Mouse (Mus musculus) layer of hippocampus, adult 9-11 months (tissue): ENCODE results near the gene Hhat.

Experiments used
- DNase-seq: peaks from one replicate; pipeline ENCODE4 v3.0.0; 2022

The Hhat gene

DNA sequence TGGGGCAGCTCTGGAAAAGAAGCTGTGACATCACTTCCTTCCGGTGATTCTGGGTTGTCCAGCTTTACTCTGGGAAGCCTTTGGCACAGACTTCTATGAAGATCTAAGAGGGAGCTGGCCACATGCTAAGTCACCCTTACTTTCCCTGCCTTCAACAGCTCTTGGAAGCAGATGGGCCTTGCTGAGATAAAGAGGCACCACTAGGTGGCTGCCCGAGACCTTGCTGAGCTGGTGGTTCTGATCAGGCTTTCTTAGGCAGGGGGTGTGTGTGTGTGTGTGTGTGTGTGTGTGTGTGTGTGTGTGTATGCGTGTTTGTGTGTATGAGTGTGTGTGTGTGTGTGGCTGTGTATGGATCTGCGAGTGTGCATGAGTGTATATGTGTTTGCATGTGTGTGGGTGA lies 13.4 kb upstream of the Hhat start:
- DNase-seq = peak; percentile 57

DNA sequence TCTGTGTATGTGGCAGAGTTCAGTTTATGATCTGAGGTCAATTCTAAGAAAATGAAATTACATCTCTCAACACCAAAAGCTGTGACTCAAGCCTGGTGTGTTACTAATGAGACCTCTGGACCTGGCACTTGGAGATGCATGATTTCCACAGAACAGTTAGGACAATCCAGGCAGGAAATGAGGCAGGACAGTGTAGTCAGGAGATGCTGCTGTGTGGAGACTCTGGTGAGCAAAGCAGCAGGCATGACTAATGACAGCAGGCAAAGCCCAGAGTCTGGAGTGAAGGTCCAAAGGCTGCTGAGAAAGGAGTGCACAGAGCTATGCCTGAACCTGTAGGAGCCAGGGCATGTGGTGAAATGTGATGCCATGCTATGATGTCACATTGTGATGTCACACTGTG lies 10.2 kb upstream of the Hhat start:
- no peak for DNase-seq

DNA sequence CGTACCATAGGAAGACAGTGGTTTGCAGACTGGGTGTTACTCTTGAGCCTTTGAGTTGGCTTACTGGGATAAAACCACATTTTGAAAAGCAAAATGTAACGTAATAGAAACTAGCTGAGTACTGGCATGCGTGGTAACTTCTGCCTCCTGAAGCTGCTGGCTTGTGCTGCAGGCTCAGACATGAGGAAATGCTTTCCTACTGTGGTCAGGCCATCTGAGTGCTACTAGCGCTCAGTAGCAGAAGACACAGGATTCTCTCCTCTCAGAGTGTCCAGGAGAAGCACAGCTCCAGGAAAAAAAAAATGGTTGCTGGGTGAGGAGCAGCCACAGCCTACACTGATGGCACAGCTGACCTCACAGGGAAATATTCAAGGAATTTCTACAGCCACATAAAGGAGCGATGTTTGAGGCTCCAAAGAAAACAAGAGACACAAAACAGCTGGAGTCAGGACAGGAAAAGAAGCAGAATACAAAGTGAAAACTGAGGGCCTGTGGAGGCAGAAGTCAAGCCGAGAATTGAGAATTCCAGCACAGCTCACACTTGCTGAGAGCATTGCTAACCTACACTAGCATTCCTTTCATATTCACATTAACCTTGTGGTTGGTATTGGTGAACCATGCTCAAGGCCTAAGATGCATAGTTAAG lies 8.0 kb upstream of the Hhat start:
- no peak for DNase-seq

DNA sequence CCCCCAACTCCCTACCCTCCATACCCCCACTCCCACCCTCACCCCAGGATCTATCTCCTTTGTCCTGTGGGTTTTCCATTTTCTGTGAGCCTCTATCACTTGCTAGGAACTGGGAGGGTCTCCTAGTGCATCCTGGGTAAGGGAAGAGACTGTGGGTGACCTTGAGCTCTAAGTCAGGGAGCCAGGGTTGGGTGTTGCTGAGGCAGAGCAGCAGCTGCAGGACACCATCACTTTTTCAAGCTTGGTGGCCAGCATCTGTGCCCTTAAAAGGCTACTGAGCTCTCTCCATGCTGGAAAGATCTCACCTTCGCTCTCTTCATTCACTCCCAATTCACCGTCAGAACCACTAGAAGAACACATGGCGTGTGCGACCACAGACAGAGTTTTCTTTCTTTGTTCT lies 7.2 kb upstream of the Hhat start:
- DNase-seq = no peak

DNA sequence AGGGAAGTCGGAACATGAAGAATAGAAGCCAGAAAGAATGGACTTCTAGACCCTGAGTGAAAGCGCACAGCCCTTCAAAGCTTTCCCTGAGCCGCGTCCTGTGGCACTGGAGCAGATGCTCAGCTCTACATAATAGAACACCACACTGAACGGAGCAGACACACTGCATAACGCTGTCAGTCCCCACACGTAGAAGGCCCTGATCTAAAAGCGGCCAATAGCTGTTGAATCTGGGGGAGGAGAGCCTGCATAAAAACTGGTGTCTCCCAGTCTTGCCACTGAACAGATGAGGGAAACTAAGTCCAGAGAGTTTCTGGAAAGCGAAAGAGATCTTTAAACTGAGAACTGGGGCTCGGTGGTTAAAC lies 911 bp downstream of the Hhat start:
- peak; percentile 67 for DNase-seq

DNA sequence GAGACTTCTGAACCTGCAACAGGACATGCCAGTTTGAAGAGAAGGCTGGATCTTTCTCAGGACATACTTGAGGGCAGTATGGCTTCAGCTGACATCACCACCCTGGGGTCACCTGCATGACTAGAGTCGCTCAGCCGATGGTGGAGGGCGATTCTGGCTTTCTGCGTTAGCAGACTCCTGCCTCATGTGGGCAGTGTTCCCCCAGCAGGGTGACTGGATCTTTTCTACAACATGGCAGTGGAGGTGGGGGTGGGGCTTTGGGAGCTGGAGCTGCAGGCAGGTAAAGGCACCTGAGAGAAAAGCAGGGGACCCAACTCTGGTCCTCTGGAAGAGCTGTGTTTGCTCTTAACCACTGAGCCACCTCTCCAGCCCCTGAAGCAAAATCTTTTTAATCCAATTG lies 5.5 kb downstream of the Hhat start:
- DNase-seq = no peak

DNA sequence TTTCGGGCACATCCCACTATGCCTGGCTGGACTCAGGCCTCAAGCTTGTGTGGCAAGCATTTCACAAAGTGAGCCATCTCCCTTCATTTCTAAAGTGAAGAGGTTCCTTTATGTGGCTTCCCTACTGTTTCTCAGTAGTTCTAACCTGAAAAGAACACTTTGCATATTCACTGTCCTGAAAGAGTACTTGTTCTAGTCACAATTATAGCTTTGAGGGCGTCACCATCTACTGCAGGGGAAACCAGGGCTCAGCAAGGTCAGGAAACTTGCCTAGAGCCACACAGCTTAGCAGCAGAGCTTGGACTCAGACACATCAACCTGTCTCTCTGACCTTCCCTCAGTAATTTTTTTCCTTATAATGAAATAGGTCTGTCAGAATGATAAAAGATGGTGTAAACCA lies 6.5 kb downstream of the Hhat start:
- no peak for DNase-seq

DNA sequence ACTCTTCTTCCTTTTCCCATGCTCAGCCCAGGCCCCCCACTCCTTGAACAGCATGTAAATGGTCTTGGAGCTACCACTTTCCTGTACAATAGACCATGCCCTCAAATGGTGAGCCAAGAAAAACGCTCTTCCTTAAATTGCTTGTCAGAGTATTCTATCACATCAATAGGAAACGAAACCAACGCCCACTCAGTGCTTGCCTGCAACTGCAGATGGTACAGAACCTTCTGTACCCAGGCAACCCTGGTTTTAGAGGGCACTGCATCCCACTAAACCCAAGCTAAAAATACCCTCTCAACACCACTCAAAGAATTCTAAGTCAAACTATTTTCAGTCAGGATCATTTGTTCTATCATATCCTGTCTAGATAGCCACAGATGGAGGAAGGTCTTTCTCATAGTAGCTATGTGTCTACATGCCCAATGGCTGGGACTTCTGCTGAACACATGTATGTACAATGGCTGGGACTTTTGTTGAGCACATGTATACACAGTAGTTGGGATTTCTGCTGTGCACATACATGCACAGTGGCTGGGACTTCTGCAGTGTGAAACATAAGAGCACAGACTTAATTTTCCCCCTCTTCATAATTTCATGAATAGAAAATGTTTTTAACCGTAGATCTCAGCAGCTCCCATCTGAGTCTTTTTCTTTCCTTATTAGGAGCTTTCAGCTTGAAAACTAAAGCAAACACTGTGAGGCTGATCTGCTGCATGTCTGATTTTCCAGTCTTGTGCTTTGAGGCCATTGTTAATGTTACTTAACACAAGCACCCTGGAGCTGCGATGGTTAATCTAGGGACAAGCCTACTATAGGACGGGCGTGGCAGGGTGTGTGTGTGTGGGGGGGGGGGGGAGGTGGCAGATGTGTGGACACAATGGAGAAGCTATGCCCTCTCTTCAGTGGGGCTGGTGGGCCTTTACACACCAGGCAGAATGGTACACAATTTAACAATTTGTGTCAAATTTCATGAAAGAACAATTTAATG lies 7.8 kb downstream of the Hhat start:
- peak; percentile 80 for DNase-seq

DNA sequence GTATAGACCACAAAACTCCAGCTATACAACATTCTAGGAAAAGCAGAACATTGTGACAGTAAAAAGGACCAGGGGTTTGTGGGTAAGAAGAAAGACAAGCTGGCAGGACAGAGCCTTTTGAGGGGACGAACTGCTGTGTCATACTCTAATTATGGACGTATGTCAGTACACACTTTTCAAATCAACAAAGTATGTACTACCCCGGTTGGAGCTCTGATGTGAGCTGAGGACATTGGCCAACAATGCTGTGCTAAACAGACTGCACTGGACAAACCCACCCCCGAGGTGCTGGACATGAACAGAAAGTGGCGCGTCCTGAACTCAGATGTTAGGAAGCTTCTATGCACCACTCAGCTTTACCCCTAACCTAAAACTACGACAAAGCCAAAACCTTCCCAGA lies 14.3 kb downstream of the Hhat start:
- DNase-seq = no peak

DNA sequence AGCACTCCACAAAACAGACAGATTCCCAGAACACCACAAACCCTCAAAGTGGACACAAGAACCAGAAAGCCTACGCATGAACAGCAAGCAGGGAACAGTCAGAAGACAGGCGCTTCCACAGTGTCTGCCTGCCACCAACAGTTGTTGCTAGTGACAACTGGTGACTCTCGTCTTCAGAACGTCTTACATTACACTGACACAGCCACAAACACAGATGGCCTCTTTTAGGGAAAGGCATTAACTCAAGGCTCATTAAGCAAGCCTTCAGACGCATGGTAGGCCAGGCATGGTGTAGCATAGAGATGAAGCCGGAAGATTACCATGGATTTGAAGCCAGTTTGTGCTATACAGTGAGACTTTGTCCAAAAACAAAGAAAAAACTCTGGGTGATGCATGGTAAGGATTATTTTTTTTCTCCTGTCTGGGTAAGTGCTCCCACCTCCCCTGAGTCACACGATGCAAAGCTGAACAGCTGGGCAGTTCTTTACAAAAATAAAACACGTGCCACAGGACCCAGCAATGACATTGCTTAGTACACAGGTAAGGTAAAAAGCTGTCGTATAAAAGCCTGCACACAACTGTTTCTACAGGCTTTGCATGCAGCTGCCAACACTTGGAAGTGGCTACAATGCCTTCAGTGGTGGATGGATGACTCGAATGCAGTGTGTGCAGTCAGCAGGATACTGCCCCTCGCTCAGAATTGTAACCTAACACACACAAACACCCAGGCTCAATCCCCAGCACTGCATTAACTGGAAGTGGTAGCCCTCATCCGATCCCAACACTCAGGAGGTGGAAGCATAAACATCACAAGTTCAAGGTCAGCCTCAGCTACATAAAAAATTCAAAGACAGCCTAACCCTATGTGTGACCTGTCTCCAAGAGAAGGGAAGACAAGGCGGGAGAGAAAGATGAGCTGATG lies 15.1 kb downstream of the Hhat start:
- no peak for DNase-seq

DNA sequence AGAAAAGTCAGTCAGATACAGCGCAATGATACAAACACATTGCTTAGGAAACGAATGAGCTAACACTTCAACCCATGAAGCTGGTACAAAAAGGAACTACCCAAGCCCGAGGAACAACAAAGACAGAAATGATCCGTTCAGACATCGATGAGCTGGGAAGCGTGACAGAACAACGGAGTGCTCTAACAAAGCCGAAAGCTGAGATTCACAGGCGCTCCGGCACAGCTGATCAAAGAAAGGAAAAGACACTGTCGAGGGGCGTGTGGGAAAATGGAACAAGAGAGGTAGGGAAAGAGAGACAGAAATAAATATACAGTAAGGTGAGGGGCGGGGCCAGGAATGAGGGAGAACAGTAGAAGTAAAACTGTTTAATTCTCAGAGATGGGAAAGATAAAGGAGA lies 15.8 kb downstream of the Hhat start:
- no peak for DNase-seq

DNA sequence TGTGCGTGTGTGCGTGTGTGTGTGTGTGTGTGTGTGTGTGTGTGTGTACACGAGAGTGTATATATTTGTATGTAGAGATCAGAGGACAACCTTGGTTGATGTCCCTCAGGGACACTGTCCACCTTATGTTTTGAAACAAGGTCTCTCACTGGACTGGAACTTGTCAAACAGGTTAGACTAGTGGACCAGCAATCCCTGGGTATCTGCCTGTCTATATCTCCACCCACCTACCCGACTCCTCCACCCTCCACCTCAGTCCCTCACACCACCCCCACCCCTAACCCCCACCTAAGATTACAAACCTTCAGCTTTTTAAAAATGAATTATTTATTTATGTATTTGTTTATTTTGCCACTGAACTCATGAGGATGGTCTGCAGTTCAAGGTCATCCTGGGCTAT lies 16.8 kb downstream of the Hhat start:
- DNase-seq = no peak

DNA sequence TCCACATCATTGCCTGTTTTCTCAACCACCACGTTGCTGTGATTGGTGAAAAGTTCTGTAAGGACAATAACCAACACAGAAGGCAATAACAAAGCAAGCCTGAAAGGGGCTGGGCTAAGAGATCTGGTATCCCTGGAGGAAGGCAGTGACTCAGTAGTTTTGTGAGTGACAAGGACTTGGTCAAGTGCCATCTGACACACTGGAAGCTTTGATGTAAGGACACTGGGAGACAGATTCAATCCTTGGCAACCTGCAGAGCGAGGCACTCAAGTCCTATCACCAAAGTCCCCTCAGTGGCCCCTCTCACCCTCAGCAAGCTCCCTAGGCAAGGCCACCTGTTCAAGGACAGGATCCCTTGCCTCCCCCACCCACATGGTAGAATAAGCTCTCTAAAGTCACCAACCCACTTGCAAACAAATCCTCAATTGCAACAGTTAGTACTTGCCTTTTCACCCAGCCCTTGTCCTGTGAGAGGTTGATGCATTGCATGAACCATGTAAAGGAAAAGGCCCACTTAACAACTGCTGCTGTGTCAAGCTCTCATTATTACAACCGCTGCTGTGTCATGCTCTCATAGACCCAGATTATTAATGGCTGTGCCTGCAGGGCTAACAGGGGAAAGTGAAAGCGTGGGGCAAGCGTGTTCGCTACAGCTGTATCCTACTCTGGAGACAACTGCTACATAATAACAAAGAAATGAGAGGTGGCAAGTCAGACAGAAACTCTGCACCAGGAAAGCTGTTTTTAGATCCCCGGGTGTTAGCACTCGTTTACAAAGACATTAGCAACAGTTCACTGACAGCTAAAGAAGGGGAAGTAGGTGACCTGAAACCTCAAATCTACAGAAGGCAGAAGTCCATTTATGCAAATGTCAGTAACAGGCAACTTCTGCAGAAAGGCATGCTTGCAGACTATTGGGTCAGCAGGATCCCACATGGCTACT lies 18.1 kb downstream of the Hhat start:
- no peak for DNase-seq

DNA sequence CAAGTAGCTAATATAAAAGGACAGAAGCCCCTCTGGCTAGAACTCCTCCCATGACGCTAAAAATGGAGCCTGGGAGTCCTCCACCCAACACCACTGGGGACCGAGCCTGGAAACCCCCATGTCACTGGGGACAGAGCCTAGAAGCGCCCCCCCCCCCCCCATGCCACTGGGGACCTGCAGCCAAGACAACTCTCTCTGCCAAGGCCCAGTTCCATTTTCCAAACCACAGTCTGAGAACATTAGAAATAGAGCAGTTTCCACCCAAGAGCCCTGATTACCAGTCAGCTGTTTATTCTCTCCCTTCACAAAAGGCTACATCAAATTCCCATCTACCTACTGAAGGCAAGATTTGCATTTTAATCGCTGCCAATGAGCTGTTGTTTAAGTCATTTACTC lies 21.0 kb downstream of the Hhat start:
- no peak for DNase-seq

DNA sequence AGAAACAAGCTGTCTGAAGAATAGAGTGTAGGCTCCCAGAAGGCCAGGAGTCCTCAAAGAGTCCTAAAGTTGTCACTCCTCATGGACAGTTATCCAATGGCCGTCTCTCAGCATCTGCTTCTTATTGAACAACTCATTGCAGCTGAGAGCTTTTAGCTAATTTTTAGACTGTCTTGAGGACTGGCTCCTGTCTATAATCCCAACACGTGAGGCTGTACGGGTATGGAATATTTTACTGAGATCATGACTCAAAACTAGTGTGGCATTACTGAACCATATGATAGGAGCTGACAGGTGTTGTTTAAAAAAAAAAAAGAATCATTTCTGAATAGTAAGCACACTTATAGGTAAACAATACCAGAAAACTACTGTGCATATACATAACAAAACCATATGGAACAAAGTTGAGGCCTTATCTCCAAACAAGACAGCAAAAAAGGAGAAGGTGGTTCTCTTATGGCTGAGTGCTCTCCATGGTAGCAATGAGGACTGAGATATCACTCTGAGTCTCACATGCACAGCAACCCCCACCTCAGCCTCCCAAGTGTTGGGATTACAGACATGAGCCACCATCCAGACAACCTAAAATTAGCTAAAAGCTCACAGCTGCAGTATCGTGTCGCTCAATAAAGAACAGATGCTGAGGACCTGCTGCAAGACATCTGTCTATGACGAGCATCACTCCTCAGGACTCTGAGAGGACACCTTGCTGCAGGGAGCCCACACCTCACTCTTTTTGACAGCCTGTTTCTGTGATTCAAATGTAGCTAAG lies 21.6 kb downstream of the Hhat start:
- no peak for DNase-seq

DNA sequence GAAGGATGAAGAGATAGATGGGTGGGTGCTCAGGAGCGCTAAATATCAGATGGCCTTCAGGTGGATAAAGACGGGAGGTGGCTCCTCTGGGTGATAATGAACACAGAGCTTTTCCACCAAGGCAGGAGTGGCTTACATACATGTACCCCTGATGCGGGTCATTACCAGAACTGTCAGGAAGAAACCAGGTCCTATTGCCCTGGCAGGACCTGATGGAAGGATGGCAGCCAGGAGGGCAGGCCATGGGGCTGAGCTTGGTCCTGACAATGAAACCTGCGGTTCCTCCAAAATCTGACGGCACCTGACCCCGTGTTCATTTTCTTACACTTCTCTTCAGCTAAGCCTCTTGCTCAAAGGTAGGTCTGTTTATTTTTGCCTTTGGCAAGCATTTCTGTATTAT lies 24.8 kb downstream of the Hhat start:
- DNase-seq = no peak

DNA sequence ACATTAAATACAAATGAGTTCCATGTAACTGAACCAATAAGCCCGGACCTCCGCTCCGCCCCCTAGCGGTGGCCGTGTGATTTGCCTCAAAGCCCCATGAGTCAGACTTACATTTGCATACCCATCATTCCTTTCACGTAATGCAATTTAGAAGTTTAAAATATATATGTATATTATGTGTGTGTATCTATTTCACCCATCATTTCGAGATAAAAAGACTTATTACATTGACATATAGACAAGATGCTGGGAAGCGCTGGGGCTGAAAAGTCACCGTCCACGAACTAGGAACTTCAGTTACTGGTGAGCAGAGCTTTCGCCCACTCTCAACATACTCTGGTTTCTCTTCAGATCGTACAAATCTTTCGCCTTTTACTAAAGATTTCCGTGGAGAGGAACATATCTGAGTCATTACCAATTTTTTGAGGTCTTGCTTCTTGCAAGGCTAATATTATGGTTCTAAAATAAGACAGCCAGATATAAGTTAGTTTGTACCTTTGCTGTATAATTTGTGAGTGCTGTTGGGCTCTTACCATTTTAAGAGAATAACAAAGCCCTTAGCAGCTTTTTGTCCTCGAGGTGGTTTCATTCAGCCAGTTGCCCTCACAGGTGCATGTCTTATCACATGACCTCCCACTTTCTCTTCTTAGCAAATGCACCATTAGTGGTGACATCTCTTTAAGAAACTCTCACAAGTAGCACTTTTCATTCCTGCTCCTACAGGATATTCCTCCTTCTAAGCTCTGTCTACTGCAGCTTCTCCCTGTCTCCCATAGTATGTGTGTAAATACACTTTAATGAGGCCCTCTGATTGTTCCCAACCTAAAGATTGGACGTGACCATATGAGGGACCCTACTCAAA lies 25.6 kb downstream of the Hhat start:
- peak; percentile 39 for DNase-seq

DNA sequence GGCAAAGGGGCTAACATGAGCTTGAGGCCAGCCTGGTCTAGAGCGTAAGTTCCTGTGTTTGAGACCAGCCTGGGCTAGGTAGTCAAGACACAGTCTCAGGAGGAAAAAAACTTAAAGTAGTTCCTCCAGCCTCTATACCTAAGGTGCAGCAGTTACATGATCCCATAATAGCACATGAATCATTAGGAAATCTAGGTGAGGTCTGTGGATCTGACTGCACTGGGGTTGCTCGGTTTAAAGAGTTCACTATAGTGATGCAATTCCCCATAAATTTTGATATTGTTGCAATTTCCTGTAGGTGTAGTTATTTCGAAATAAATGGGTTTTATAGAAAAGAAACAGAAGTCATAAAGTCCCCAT lies 26.2 kb downstream of the Hhat start:
- DNase-seq = no peak

DNA sequence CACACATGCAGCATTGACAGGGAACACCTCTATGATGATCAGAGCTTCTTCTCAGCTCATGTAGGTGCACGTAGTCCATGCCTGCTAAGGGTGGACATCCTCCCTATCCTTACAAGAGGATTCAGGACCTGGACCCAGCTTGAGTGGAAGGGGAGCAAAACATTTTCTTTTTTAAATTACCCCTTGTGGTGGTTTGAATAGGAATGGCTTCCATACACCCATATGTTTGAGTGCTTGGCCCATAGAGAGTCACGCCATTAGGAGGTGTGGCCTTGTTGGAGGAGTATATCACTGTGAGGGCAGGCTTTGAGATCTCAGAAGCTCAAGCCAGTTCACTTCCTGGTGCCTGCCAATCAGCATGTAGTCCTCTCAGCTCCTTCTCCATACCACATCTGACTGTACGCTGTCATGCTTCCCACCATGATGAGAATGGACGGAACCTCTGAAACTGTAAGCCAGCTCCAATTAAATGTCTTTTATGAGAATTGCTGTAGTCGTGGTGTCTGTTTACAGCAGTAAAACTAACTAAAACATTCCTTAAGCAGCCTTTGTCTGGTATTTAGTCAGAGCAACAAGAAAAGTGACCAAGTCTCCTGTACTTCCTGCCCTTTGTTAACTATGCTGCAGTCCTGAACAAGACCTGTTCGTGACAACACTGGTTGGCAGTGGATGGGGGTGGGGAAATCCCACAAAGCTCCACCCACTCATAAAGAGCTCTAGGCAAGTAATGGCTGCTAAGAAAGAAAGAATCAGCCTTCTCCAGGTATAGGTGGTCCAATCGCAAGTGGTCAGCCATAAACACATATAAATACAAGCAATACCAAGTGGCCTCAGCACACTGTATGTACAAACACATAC lies 28.4 kb downstream of the Hhat start:
- DNase-seq = no peak

DNA sequence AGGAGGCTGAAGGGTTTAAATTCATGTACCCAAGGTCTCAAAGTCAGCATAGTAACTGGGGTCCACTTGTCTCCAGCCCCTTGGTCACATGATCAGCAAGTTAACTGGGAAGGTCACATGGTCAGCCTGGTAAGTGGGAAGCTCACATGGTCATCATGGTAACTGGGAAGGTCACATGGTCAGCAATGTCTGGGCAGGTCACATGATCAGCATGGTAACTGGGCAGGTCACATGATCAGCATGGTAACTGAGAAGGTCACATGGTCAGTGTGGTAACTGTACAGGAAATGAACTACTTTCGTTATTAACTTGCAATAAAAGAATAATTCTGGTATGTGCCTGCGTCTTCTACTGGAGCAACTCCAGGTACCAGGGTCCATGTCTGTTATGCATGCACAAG lies 29.1 kb downstream of the Hhat start:
- no peak for DNase-seq
